Mouse (Mus musculus): ENCODE results near the gene Ccdc24. TPM values are rescaled to one million over a fixed set of nuclear protein-coding genes. Genes with fewer than 3 reads are reported as not detected.

Gene Ccdc24
- total RNA-seq, 2 experiments from 2014 or later = 0.30 to 0.64 TPM

DNA sequence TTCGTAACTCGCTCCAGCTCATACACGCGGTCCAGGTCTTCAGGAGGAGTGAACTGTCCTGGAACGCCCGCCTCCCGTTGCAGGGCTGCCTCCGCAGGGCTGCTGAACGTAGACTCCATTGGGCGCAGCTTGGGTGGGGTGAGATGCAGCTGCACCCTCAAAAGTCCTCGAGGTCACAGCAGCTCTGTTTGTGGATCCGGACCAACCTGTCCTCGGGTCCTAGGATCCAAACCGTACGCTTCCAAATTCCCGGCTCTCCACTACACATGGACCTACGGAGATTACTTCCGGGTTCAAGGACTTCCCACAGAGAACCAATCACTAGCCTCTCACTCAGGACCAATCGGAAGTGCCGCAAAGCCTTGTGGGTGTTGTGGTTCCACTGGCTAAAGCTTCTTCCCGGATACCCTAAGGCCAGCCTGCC lies 19.4 kb upstream of the Ccdc24 start, which contains the start of gene Dph2:
TSS of gene Dph2 (minus strand) at position 295 of the 424 bp plus-strand sequence.
- peak; percentile 91 to 93 for DNase-seq

DNA sequence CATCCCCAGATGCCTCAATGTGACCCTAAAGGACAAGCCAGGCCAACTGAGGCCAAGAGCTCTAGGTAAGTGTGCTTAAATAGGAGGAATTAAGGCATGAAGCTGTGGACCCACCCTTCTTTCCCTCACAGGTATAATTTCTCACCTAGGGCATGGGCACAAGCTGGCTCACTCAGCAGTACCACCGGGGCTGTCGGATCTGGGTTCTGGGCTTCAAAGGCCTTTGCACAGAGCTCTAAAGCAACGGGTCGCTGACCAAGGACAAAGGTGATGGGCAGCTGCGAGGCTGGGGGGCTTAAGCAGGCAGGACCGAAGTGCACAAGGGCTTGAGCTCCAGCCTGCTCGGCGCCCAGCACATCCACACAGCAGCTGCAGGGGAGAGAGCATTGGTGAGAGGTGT lies 18.4 kb upstream of the Ccdc24 start:
- DNase-seq = no peak

GRCm38 (mm10) chr4:117890031-117890430 lies 17.7 kb upstream of the Ccdc24 start:
- no peak for DNase-seq

- no peak for DNase-seq
These were observed 17.1 kb upstream of the Ccdc24 start for GRCm38 (mm10) chr4:117889471-117889870.

DNA sequence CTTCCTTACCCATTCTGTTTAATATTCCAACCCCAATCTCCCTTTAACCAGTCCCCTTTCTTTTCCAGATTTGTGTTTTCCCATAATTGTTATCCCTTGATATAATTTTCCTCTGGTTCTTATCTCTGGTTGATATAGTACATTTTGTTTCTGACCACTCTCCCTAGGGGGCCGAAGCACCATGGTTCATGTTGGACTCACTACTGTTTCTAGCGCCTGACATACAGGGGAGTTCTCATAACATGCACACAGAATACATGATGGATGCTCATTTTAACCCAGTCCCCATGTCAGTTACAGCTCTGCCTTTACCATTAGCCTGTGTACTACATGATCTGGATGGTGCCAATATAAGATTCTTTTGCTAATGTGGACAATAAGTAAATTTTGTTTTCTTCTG lies 15.6 kb upstream of the Ccdc24 start:
- no peak for DNase-seq

DNA sequence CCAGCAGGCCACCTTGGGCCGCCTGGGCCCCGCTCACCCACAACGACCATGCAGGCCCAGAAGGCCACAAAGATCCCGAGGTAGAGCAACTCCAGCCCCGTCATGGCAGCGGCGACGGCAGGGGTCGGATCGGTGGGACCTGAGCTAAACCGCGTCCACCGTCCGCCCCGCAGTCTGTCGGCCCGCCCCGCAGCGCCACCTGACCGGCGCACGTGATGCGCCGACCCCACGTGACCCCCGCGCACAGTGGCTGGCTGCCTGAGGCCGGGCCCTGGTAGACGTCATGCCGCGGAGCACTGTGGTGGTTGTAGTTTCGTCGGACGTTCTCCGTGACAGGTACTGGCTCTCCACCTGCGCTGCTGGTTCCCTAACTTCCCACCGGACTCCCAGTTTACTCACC lies 14.8 kb upstream of the Ccdc24 start, which contains the start of gene Atp6v0b:
TSS of gene Atp6v0b (minus strand) at position 201 of the 400 bp plus-strand sequence.
- DNase-seq = peak; percentile 95

- DNase-seq = peak; percentile 29 to 42
These were observed 14.3 kb upstream of the Ccdc24 start for GRCm38 (mm10) chr4:117886644-117887043.

GRCm38 (mm10) chr4:117885994-117886393 lies 13.6 kb upstream of the Ccdc24 start:
- DNase-seq = no peak

- DNase-seq = no peak
These were observed 12.7 kb upstream of the Ccdc24 start for GRCm38 (mm10) chr4:117885093-117885492.

DNA sequence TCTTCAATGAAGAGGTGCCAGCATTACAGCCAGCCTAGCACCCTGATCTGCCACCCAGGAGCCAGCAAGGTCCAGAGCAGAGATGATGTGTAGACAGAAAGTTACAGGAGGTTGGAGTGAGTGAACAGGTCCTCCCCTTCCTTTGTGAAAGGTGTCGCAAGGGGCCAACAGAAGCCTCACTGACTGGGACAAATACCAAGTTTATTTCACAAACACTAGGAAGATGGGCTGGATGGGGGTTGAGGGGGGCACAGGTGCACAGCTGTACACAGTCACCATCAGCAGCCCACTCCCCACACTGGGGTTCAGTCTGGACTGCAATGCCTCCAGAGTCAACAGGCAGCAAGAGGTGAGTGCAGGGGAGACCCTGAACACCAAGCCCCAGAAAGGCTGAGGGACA lies 11.8 kb upstream of the Ccdc24 start:
- no peak for DNase-seq

GRCm38 (mm10) chr4:117882701-117883691 lies 10.6 kb upstream of the Ccdc24 start, which contains the start of gene B4galt2:
TSS of gene B4galt2 (minus strand) at chr4:117883487.
- DNase-seq = peak; percentile 50 to 53

DNA sequence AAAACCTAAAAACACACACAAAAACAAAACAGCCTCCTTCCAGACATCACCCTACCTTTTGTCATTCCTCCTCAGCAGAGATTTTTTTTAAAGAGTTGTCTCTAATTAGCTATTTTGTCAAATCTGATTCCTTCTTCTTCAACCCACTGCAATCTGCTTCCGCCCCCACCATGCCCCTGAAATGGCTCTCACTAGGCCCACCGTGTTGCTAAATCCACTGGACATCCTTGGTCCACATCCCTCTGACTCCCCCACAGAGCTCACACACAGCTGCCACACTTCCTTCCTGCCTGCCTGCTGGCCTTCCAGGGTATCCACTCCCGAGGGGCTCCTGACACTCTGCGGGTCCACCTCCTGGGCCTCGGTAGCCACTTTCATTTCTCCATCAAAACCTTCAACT lies 6.3 kb upstream of the Ccdc24 start:
- DNase-seq = no peak

GRCm38 (mm10) chr4:117878301-117878700 lies 5.9 kb upstream of the Ccdc24 start:
- DNase-seq = no peak

- no peak for DNase-seq
These were observed 1.3 kb upstream of the Ccdc24 start for GRCm38 (mm10) chr4:117873615-117874014.

- no peak for DNase-seq
These were observed 570 bp downstream of the Ccdc24 start for GRCm38 (mm10) chr4:117871787-117872186.

DNA sequence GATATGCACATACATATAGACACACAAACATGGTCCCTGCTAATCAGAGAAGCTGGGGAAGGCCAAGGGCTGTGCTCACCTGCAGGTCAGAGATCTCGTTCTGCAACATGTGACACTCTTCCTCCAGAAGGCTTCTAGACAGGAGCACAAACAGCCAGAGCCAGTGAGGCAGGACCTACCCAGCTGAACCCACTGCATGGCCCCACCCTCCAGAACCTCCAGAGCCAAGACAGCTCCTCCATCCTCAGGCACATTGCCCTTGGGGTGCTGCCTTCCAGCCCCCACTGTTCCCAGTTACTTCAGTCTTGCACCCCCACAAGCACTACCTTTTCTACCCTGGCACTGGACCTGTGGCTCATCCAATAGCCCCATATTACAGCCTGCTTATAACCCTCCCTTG lies 1.9 kb downstream of the Ccdc24 start:
- no peak for DNase-seq

DNA sequence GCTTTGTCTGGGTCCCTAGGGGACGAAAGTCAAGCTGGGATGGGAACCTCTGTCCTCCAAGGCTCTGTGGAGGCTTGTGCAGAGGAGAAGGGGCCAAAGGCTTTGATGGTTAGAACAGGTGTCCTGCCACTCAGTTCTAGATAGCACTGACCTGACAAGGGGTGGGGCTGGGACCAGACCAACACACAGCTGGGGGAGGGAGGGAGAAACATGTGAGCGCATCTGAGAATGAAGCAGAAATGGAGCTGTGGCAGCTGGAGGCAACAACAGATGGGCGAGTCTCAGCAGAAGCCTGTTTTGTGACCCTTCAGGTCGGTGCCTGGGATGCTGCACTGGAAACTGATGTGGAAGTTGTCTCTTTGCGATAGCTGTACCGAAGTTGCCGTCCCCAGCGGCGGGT lies 3.0 kb downstream of the Ccdc24 start:
- DNase-seq = no peak

DNA sequence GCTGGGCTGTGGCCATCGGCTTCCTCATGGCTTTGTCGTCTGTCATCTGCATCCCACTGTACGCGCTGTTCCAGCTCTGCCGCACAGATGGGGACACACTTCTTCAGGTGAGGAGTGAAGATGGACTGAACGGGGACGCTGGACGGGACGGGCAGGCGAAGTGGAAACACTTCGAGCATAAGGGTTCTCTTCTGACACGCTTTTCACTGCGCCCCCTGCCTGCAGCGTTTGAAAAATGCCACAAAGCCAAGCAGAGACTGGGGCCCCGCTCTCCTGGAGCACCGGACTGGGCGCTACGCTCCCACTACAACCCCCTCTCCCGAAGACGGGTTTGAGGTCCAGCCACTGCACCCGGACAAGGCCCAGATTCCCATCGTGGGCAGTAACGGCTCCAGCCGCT lies 4.5 kb downstream of the Ccdc24 start:
- peak; percentile 49 to 82 for DNase-seq

DNA sequence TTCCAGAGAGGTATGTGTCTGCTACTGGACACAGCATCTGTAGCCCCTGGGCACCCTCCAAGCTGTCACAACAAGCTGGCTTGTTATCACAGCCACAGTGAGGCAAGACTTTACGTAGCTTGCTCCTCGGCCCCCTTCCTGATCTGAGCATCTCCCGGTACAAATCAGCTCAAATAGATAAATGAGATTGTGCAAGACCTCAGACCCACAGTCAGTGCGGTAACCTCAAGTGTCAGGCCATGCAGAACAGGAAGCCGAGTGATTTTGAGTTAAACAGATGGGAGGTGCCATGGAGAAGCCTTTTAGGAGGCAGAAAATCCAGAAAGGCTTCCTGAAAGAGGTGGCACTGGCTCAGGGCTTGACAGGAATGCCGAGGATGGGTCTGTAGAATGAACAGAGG lies 5.4 kb downstream of the Ccdc24 start:
- DNase-seq = no peak

DNA sequence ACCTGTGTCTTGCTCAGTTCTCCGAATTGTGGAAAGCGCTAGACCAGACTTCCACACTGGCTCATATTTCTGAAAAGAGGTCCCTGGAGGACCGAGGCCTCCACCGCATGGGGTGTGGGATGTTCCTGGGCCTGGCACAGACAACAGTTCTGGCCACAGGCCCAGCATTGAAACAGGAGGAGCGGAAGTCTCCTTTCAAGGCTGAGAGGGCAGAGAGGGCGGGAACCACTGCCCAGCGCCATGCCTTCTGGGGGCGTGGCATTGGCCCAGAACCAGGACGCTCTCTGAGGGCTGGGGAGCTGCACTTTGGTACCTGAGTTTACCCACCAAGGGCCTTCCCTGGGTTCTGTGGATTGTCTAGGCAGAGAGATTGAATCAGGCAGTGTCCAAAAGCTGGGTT lies 6.3 kb downstream of the Ccdc24 start:
- peak; percentile 77 to 80 for DNase-seq

- DNase-seq = peak in 1 of 2 experiments; percentile 31
These were observed 9.5 kb downstream of the Ccdc24 start for GRCm38 (mm10) chr4:117862823-117863222.

DNA sequence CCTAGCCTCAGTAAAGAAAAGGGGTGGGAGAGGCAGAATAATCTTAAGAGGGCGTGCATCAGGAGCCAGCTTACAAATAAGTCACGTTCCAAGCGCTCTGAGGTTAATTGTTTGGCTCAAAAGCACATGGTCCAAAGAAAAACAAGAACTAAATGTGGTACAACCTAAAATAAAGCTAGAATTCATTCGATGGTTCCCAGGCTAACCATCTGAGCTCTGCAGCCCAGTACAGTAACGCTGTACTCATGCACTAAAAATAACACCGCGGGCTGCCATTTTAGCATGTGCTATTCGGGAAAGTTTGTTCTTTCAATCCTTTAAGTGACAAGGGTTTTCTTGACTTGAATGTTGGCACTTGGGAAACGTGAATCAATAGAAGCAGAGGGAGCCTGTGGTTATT lies 11.8 kb downstream of the Ccdc24 start:
- DNase-seq = no peak

GRCm38 (mm10) chr4:117858794-117859193 lies 13.6 kb downstream of the Ccdc24 start:
- peak; percentile 44 to 75 for DNase-seq

- DNase-seq = no peak
These were observed 17.2 kb downstream of the Ccdc24 start for GRCm38 (mm10) chr4:117855146-117855545.

All from heart, adult 18-20 months (tissue).